Mouse (Mus musculus): ENCODE results near the gene Sh3pxd2a.
A peak's percentile ranks its signal among the peaks of the same experiment; 100 is the strongest.

The Sh3pxd2a gene

DNA sequence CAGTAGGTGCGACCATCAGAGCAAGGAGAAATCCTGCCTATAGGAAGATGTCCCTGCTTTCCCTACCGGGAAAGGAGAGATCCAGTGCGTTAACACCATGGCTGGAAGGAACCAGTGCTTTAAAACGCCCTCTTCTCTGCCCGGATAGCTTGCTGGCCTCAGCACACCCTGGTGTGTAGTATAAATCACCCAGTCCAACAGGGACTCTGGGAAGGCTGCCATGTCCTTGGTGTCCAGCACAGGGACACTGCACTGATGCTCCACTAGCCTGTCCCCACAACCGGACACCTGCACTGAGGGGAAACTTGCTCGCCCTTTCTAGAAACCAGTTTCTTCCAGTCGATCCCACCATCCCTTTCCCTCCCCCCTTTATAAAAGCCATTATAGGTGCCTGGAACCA lies 28.0 kb downstream of the Sh3pxd2a start:
- no peak for DNase-seq

DNA sequence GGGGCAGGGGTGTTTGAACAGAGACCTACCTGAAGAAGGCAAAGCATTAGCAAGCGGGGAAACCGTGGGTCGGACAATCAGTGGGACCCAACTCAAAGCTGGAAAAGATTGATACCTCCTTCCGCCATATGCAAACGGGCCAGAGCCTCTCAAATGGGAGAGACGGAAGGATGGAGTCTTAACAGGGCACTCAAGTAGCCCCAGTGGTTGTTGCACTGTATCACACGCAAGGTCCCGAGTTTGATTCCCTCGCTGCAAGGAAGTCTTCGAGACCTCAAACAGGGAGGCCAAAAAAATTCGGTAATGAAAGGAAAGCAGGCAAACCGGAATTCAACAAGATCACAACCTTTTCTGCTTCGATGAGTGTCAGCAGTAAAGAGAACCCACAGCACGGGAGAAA lies 29.5 kb downstream of the Sh3pxd2a start:
- no peak for DNase-seq

DNA sequence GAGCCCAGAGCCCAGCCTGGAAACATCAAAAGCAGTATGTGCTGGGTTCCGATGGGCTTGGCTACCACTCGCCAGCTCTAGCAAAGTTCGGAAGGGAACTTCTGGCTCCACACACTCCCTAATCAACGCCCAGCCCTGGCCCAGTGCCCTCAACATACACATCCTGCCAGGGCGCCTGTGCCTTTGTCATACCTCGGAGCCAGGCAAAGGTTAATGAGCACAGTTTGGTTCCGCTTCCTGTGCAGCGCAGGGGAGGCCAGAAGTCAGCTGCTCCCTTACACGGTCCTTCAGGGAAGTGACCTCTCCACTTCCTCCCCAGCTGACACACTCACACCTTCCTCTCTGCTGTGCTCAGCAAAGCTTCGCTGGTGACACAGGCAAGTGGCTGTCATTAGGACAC lies 31.9 kb downstream of the Sh3pxd2a start:
- no peak for DNase-seq

DNA sequence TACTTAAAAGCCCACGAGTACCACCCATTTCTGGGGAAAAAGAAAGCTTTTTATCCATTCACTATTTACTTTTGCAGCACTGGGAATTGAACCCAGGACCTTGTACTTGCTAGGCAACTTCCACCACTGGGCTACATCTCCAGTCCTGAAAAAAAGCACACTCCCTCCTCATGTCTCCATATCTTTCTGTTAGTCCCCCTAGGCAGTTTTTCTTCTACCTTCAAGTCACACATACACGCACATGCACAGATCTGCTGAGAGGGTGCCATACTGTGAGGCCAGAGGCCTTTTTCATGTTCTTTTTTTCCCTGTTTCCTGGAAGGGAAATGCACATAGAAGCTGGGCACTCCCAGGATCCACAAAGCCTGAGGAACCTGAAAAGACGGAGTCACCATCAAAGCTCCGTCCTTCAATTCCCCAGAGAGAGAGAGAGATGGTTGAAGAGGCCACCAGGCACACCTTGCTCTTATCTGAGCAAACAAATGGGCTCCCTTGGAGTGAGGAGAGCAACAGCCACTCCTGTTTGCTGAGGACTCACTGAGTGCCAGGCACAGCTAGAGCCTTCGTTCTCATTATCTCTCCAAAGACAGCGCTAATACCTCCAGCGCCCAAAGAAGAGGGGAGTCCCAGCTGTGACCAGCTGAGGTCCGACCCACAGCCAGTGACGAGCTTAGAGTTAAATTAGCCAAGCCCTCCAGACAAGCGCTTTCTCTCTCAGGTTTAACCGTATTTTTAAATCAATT lies 32.8 kb downstream of the Sh3pxd2a start:
- no peak for DNase-seq

DNA sequence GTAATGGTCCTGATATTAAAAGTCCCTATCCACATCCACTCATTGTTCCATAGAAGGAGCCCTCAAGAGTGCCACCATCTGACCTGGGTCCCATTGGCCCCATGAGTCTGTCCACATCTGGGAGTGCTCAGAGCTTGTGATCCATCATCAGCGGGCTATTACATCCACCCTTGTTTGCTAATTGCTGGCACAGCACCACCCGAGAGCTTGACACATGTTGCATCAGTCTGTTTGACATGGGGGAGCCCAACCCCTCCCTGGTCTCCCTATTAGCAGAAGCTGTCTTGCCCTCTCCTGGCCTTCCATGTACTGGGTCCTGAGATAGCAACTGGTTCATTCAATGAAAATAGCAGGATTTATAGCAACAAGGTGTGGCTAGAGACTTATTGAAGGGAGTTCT lies 34.0 kb downstream of the Sh3pxd2a start:
- DNase-seq: no peak

DNA sequence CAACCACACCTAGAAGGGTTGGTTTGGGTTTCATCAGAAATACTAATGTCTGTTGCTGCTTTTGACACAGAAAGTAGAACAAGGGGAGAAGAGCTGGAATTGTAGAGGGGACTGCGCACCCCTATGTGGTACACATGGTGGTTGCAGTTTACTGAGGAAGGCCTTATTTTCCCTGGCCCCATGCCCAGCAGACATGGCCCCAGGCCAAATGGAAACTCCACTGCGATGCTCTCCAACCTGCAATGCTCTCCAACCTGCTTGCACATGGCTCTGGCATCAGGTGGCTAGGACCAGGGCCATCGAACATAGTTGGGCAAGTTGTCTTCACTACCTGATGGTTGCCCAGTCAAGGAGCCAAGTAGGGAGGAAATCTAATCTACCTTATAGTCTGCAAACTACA lies 35.0 kb downstream of the Sh3pxd2a start:
- DNase-seq: no peak

DNA sequence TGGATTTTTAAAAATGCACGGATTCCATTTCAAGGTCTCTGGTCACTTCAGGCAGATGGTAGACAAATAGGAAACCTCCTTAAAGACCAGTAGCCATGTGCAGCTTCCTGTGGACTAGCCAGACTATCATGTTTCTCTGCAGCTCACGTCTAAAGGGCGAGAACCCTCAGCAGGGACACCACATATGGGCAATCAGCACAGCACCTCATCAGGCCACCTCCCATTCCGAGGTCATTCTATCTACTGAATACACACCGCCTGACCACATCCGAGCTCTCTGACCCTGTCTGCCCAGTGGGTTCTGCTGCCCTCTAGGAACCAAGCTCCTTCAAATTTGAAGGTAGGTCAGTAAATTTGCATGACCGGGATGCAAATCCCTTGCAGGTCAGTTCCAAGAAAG lies 35.4 kb downstream of the Sh3pxd2a start:
- no peak for DNase-seq

DNA sequence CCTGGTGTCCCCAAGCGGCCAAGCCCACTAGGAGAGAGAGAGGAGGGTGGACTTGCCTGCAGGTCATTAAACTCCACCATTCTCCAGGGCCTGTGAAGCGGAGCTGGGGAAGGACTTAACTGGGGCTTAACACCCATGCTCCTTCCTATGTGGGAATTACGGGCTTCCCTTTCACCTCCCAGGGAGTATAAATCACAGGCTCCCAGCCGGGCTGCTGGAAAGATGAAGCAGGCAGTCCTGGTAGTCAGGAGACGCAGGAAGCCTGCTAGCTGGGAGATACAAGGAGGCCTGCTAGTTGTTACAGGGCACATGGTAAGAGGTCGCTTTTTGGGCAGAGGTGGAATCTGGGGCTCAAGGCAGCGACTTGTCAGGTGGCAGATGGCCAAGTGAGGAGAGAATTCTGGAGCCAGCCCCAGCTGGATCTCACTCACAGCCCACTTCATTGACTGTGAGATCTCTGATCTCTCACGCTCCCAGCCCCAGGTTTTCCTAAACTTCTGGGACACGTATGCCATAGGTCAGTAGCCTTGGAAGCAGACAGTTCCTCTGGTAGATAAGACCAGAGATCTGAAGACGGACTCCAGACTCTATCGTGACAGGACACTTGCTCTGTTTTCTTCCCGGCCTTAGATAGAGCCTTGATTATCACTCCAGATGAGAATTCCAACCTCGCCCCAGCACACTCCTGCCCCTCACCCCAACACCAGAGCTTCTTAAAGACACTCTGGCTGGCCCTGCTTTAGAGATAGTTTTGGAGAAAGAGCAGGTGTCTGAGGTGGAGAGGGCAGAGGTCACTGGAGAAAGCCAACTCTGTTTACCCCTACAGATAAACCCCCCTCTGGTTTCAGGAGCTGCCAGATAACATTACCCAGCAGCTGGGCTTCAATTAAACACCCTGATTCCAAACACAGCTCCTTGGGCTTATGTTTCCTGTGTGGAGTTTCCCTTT lies 36.1 kb downstream of the Sh3pxd2a start:
- DNase-seq: no peak

DNA sequence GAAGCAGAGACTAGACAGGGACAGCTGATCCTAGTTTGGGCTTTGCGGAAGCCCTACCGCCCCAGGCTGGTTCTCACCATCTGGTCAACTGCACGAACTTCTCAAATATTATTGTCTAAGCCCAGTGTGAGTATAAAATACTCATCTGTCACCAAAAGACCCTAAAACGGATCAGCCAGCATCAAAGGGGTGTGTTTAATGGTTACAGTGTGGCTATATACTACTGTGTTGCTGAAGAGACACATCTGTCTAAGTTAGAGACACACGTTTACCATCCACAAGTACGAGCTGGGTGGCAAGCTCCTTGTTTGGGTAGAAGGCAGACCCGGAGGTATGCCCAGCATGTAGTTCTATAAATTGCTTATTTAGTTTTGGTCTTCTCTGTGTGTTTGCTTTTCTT lies 40.6 kb downstream of the Sh3pxd2a start:
- no peak for DNase-seq

DNA sequence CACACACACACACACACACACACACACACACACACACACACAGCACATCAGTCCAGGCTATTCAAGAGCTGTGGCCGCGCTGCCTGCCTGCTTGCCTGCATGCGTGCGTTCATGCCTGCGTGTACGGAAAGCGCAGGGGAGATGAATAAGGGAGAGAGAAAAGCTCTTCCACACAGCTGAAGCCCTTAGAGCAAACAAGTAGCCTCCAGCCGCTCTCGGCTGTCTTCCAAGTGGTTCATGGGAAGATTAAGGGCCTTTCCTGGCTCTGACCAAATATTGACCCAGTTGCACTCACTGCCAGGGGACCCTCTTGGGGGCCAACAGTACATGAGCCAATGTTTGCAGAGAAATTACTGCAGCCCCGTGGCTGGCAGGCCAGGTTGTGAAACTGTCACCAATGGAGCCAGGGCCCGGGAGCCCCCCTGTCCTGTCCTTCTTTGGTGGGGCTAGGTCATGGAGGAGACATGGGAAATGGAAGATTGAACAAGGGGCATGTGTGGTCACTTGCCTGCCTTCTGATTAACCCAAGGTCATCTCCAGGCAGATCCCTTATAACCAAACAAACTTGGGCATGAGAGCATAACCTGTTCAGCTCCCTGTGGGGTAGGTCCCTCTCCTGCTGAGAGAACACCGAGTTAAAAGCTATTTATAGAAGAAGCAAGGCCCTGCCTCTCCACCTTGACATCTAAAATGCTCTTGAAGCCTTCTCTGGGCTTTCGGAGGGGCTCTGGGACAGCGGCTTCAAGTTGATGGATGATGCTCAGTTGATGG lies 42.9 kb downstream of the Sh3pxd2a start:
- peak; percentile 28 for DNase-seq

DNA sequence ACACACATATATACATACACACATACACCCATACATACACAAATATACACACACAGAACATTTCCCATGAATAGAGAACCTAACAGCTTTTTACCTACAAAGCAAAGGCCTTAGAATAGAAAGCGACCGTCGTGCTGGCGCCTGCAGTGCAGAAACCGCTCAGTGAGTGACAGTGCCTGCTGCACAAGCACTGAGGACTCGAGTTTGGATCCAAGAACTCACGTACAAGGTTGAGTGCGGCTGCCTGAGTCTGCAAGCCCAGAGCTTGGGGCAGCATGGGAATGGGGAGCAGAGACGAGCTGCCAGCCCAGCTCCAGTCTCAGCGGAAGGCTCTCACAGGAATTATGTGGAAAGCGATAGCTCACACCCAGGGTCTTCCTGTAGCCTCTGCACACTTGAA lies 43.7 kb downstream of the Sh3pxd2a start:
- DNase-seq: no peak

DNA sequence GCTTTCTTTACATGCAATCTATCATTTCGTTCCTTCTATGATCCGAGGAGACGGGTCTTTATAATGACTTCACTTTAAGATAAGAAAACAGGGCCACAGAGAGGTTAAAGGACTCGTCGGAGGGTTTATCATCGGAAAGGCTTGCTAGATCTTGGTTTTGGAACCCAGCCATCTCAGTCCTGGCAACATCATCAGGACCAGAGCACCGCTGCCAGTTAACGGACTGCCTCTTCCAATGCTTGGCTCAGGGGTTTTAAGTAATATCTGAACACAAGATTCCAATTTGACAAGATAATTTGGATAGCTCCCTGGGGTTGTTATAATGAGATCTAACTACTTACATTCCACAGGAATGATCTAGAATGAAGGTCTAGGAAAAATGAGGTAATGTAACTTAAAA lies 45.0 kb downstream of the Sh3pxd2a start:
- DNase-seq: no peak

DNA sequence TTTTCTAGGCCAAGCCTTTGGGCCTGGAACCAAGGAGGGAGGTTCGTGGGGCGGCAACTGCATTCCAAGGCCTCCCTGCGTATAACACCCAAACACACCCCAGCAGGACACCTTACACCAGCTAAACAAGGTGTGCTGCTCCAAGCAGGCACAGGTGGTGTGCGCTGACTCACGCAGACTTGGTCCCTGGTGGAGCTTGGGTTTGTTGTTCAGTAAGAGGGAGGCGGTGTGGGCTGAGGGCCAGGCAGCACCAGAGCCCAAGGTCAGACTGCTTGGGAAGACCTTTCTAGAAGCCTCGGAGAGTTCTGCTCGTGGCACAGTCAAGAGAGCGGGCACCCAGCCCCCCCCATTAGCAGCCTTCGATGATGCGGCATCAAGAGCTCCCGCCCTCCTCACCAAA lies 48.0 kb downstream of the Sh3pxd2a start:
- no peak for DNase-seq

DNA sequence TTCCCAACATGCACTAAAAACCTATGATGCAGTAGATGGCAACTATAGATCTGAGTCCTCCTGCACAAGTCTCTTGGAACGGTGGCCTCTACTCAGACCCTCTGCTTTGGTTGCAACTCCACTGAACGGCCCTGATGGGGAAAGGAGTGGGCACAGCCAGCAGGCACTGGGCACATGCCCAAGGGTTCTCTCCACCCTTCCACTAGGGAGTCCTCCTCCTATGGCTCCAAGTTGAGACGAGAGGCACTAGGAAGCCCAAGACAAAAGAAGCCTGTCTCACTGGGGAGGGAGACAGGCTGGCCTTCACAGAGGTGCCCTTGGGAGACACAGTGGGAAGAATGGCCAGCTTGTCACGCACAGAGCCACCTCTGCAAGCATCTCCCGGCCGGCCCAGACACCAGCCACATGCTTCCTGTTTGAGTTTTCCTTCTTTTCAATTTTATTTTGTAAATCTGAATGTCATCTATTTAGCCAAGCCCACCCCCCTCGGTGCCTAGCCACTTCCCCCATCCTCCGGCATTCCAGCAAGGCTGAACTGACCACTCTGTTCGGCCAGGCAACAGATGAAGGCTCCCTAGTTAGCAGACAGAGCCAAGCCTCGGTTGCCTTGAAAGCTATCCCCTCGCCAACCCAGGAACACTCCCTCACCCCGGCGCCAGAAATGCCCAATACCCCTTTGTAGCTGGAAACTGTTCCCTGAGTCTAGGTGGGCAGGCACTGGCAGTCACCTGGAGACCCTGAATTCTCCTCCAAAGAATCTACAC lies 49.9 kb downstream of the Sh3pxd2a start:
- no peak for DNase-seq

DNA sequence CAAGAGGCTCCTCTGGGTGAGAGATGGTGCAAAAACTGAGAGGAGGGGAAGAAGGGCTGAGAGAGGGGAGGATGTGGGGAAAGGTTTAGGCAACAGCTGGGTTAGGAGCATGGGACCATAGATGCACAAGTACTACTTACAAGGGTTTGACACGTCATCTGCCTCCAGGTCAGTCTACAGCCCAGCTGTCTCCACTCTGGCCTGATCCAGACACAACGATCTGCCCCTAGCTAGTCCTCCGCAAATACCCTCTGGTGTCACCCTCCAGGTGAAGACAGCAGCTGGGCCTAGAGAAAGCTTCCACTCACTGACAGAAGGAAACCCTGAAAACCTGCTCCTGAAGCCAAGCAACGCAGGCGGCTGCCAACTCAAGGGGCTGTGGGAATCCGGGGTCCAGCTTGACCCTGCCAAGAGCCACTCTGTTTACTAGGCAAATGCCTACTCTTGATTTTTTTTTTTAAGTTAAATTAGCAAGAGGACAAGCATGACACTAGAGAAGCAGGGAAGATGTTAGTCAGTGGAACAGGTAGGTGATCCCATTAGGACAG lies 50.7 kb downstream of the Sh3pxd2a start:
- DNase-seq: no peak

DNA sequence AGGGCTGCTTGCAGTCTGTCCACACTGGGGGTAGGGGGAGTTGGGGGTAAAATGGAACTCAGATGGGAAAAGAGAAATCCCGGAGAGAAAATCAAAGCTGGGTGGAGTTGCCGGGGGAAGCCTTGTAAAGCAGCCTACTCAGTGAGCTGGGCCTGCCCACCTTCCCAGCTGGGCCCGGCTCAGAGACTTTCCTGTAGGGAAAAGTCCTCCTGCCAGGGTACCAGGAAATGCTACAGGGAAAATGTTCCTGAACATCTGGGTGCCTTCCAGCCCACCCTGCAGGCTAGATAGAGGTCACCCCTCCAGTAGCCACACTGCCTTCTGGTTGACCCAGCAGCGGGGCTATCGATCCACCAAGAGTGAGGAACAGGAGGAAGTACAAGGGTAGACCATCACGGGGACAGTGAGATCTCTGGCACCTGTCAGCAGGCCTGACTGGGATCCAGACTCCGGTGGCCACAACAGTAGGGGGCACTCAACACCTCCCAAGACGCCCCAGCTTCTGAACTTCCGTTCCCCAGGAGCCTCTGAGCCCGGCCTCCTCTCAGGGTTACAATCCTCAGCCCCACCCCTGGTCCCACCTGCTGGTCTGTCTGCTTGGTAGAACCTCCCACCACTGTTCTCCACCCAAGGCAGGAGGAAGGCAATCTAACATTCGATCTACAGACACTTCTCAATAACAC lies 51.5 kb downstream of the Sh3pxd2a start:
- no peak for DNase-seq

DNA sequence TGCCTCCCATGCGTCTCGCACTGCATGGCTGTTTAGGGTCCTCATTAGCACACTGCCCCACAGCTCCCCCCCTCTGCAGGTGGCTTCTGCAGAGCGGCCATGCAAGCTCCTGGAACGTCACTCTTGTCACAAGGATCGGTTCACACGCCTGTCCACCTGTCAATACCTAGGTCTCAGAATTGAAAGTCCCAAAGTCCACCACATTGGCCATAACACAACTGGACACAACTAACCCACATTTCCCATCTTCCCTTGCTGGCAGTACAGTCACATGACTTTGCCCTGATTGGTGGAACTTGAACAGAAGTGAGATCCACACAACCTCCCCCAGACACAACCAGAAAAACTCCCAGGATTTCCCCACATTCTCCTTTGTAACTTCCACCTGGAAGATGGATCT lies 53.9 kb downstream of the Sh3pxd2a start:
- DNase-seq: no peak

DNA sequence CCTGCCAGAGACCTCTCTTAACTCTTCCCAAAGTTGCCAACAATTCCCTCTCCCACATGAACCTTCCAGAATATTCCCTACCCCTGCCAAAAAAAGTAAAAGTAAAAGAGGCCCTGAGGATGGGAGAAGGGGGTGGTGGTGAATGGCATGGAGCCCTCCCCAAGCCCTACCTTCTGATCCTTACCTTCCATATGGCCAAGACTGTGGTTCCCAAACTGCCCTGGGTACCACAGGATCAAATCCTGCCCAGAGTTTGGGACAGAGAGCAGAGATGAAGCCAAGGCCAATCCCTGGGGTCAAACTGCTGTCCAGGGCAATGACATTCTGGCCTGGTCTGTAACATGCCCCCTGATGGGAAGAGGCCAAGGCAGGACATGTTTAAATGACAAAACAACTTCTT lies 55.1 kb downstream of the Sh3pxd2a start:
- DNase-seq: no peak

DNA sequence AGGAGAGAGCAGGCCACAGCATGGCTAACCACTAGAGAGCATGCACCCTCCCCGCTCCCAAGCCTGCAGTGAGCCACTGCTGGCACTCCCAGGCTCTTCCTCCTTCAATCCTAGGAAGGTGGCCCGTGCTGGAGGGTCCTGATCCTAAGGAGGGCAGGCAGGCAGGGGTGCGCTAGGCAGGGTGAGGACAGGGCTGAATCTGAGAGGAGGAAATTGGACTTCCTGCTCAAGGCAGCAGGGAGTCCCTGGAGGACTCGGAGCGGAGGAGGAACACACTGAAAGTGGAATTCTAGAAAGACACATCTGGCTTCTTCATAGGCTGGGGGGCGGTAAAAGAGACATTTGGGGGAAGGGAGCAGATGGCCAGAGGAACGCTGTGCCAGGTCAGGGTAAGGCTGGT lies 55.5 kb downstream of the Sh3pxd2a start:
- no peak for DNase-seq

DNA sequence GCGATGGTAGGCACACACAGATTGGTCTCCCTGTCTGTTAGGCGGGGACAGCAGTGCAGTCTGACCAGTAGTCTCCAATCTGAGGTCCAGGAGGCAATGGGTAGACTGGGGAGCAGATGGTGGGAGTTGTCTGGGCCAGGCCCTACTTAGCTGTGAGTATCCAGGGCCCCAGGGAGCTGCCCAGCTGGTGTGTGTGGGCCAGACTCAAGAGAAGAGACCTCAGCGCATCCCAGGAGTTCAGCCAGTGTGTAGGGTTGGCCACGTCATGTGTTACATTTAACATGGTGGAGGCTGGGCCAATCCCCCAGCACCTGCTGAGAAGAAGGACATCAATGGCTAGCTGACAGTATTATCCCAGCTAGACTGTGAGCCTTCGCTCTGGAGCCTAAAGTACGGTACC lies 56.9 kb downstream of the Sh3pxd2a start:
- DNase-seq: no peak

DNA sequence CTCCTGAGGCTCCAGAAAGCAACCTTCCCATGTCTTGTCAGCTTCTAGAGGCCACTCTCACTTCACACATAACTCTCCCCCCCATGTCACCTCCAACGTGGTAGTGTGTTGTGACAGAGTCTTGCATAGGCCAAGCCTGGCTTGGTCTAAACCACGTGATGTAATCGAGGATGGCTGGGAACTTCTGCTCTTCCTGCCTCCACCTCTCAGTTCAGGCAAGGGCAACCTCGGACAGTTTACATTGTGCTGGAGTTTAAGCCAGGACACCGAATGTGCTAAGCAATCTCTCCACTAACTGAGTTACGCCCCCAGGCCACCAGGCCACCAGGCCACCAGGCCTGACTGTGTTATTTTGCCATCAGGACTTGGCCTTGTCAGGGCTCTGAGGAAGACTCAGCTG lies 57.7 kb downstream of the Sh3pxd2a start:
- no peak for DNase-seq

DNA sequence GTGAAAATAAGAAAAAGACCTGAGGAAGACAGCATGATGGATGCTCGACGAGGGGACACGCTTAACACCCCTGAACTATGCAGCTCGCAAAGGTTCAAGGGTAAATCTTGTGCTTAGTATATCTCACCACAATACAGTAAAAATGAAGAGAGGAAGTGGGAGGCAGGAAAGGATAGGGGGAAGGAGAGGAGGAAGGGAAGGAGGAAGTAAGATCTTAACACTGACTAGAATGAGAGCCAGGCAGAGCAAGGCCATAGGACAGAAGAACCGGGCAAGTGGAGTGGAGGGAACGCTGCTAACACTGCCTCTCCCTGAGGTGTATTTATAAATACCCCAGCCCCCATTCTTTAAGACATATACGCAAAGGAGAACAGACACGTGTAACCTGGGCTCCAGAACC lies 58.7 kb downstream of the Sh3pxd2a start:
- DNase-seq: no peak
